Mouse (Mus musculus) cerebellum, adult 2 months (tissue): ENCODE measurements around the gene Olfr464.

Experiments used
- CTCF ChIP-seq: fragments of 200-500 bp; IDR thresholded peaks from 2 replicates; pipeline ENCODE4 v1.5.1; 2011; ENCODE audit warnings: low read depth, mild to moderate bottlenecking, control low read depth, low read length, moderate library complexity, borderline replicate concordance; ENCODE audit not compliant: insufficient read depth
- POLR2A ChIP-seq: fragments of 200-500 bp; IDR thresholded peaks from 2 replicates; pipeline ENCODE4 v1.6.1; 2011; ENCODE audit warnings: low read length, control low read depth, borderline replicate concordance; ENCODE audit not compliant: insufficient read depth

DNA sequence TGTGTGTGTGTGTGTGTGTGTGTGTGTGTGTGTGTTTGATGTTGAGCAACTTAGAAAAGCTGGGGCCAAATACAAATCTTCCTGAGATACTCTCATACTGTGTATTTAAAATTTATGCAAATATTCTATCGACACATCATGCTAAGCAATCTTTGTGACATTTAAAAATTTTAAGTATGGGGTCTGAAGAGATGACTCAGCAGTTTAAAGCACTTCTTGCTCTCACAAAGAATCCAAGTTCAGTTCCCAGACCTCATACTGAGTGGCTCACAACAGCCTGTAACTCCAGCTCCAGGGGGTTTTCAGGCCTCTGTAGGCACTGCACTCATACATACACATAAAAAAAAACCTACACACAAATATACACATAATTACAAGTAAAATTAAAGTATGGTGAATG, 4.8 kb downstream of the Olfr464 start:
- TF ChIP-seq CTCF = no peak
- no peak for TF ChIP-seq POLR2A
